Mouse (Mus musculus) CD8-positive naive resting alpha-beta T cell, adult 2 months (primary cell): ENCODE results near the gene Arid5b.
A peak's percentile ranks its signal among the peaks of the same experiment; 100 is the strongest.

Experiments
- DNase-seq, 2 experiments: peaks; one replicate each; pipeline ENCODE4 v3.0.0; 2022; ENCODE audit warnings: low read depth in 2 of 2, low spot score in 2 of 2

Gene Arid5b

DNA sequence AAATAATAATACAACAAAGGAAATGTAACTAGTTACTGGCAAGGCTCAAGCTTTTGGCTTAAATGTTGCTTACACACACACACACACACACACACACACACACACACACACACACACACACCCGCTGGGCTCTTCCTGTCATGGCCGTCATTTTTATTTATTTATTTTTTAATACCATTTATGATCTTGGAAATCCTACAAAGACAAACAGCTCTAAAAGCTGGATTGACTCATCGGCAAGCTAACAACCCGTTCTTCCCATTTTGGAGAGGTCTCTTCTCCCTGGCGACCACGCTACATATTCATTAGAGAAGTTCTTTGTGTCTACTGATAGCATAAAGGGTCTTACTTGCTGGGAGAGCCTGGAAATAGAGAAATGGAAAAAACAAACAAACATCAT lies 138.2 kb downstream of the Arid5b start:
- DNase-seq: no peak

DNA sequence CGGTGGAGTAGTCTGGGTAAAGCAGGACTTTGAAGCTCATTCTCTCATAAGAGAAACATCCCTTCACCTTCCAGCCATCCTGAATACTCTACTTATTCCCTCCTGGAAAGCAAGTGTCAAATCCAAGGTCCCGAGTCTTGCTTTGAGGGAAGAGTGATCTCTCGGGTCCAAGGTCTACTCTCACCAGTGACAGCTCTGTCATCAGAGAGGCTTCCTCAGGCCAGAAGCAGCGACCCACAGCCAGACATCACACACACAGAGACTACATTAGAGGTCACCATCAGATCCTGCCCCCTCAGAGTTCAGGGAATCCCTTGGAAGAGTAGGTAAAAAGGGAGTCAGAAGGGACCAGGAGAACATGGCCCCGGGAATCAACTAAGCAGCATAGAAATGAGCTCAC lies 140.4 kb downstream of the Arid5b start:
- DNase-seq: no peak

DNA sequence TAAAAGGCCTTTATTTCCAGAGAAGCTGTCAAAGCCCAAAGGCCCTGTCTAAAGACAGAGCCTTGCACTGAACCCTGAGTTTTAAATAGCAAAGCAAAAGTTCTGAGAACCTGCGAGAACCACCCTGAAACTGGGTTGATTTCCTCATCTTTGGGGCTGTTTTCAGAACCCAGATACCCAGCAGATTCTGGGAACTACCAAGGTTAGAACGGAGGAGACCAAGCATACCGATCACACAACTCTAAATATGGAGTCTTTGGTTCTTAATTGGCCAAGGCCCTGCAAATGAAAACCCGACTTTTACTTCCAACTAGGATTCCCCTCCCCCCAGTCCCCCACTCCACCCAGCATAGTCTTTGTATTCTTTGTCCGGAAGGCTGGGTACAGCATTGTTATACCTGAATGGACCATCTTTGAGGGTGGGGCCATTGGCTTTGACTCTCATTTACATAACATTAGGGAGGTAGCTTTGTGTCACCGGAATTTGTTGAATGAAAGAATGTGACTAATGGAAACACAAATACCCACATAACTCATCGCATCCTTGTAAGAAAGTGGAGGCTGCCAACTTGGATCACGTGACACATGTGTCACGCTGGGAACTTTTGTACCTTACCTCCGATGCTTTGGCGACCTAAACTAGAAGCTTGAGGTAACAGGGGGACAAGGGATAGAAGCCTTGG lies 141.2 kb downstream of the Arid5b start:
- no peak for DNase-seq

DNA sequence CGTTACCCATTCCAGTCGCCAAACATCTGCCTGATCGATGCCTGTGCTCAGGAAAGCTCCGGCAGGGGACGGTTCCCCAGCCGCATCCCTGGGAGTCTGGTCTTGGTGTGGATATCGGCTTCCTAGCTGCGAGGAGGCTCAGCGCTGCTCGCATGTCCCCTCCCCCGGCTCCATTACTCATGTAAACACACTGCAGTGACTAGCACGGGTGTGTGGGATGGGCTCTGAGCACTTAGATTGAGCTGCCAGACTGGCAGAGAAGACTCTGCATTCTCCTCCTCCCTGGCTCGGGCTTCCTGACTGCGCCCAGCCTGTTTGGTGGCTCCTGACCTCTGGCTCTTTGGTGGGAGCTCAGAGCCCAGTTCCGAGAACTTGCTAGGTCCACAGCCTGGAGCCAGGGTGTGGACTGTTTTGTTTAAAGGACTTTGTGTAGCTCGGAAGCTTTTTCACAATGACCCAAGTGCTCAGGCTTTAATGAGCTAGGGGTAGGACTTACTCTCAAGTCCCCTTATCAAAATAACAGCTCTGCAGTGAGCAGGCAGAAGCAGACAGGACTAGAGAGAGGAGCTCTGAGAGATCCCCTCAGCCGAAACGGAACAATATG lies 142.0 kb downstream of the Arid5b start:
- peak in 1 of 2 experiments; percentile 12 for DNase-seq

DNA sequence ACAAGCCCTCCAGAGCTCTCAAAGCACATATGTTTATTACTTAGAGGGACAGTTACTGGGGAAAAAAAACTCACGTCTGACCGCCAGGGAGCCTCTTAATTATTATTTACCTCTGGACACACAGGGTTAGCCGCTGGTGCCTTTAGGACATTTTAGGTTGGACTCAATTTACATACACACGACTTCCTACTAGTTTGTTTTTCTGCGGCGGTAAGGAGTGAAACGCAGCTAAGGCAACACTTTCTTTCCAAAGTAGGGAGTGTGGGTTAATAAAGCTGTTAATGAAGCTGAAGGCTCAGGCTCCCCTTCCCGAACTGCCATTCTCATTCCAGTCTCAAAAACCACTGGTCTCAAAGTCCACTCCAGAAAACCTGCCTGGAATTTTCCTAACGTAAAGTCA lies 142.5 kb downstream of the Arid5b start:
- DNase-seq: no peak

DNA sequence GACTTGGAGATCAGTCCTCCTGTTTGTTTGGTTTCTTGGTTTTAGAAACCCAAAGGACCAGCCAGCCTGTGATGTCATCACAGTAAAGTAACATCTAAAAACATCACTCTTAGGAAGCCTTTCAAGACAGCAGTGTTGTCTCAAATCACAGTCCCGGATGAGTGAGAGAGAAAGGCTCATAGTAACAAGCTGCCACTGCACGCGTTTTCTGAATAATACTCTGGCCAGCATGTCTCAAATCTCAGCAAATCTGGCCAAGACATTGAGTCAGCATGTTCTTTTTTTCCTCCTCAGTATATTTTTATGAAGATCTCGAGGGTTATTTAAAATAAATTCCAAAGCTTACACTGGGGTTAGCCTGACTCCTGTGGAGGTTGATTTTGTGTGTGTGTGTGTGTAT lies 143.1 kb downstream of the Arid5b start:
- DNase-seq: no peak

DNA sequence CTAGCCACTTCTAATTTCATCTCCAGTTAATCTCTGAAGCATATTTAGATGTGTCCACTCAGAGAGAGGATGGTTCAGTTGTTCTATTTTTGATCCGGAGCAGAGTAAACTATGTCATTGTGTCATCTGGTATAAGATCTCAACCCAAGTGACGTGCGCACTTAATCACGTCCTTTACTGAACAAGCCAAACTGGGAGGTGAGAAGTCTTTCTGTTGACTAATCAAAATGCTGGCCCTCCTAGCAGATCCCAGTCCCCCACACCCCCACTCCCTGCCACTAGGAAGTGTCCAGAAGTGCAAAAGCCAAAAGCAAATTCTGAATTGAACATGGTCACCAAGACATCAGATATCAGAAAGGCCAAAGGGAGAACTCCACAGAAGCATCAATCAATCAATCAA lies 144.0 kb downstream of the Arid5b start:
- no peak for DNase-seq

DNA sequence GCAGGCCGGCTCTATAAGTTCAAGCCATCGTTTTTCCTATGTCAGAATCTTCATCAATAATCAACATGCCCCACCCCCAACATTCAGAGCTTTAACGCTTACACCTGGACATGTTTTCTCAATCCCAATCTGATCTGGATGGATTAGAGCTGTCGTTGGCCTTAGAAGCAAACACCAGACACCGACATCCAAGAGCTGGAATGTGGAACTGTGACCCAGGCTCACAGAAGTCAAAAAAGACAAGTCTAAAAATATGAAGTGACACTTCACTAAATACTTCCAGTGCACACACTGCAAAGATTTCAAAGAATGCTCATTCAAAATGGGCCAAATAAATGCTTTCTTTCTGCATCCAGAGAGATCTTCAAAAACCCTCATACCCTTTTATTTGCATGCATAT lies 144.5 kb downstream of the Arid5b start:
- no peak for DNase-seq

DNA sequence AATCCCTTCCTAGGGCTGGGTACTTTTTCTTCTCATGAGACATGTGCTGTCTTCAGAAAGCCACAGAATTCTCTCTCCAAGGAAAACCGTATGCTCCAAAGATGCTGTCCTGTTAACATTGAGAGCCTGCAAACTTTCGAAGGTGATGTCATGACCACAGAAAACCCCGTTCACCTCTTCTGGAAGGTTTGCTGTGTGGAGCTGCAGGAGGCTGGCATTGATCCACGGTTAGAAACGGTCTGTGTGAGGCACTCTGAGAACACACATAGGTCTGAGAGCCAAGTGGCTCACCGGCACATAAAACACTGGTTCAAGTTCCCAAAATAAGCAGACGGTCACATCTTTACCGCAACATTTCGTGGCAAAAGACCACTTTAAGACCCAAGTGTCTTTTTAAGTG lies 145.9 kb downstream of the Arid5b start:
- DNase-seq: no peak

DNA sequence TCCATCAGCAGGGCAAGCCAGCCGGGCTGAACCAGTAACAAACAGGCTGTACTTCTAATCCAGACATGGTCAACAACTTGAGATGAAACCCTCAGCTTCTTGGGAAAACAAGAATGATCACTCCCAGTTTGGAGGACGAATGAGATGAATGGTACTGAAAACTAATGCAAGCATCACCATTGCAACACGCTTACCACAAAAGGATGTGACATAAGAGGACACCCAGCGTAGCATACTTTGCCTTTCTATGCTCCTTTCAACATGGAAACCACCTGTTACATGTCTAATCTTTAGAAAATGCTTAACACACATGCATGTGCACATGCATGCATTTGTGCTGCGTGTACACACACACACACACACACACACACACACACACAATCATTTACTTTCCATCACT lies 146.4 kb downstream of the Arid5b start:
- no peak for DNase-seq

DNA sequence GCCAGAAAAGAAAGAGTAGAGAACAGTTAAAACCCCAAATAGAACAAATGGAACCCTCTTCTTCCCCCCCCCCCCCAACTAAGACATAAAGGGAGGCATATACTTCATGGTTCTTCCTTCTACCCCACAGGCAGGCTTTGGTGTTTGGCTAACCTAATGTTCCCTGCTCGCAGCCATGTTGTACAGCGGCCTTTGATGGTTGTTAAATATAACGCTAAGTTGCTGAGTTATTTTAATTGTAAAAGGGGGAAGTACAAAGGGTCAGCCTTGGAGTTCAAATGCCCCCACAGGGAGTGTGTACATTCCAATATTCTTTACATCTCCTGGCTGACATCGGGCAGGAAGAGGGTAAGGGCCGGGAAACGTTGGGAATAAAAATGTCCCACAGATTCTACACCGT lies 148.9 kb downstream of the Arid5b start:
- DNase-seq: no peak

DNA sequence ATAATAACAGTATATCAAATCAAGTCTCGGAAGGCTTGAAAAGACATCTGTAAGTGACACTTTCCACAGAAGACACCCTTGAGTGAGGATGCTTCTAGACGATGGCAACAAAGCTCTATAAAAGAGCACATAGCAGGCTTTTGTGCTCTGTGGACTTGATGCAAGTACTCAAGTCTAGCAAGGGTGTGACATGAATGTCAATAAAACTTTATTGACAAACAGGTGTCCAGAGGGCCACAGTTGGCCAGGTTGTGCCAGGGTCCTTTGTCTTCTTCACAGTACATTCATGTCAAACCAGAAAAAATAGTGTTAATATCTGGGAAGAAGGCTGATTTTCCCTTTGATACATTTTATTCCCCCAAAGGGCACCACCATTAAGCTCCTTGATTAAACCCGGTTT lies 149.5 kb downstream of the Arid5b start:
- no peak for DNase-seq

DNA sequence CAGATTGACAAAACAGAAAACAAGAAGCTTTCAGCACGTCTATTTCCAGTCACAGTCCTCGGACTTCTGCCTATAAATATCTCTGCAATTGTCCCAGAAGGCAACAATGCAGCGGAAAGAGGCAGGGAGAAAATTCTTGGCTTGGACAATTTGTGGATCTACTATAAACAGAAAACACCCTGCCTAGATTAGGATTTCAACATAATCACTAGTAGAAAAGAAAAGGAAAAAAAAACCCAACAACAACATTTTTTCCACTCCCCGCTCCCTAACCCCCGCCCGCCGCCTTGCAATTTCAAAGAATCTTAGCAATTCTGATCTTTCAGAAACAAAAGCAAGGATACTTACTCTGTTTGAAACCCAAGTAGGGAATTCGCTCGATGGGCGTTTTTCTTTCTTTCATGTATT lies 150.1 kb downstream of the Arid5b start:
- DNase-seq: no peak

DNA sequence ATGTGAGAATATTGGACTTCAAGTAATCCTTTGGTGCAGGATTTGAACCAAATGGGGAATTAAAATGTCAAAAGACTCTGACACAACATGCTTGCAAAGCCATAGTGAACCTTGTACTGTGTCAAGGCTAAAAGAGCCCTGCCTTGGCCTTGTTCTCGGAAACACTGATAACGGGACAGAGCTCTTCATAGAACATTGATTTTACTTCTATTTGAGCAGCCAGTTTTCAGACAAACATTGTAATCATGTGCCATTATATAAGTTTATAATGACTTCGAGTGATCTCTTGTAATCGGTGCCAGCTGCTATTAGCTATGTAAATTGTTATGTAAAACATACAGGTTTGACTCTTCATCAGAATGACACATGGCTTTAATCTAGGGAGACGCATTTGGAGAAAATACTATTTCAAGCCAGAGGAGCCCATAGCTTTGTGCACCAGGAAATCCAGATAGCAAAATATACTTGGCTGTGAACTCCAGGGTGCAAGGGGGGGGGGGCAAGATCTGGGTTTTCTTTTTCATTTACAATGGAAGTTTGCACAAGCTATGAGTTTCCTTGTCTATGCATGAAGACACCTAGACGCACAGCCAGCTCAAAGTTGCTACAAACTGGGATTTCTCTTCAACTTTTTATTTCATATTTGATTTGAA lies 150.8 kb downstream of the Arid5b start:
- DNase-seq: no peak

DNA sequence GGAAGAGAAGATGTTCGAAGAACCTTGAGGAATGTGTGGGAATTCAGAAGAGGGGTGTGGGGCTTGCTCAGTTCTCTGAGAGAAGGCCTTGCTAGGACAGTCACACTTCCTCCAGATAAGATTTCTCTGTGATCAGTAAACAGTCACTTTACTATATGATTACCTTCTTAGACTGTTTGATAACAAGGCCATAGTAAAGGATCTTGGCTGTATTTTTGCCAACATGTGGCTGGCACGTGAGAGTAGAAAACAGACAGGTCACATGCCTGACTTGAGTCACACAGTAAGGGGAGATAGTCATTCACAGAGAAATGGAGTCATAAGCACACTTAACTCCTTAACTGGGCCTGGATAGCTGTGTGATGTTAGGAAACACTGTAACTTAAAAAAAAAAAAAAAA lies 151.4 kb downstream of the Arid5b start:
- no peak for DNase-seq

DNA sequence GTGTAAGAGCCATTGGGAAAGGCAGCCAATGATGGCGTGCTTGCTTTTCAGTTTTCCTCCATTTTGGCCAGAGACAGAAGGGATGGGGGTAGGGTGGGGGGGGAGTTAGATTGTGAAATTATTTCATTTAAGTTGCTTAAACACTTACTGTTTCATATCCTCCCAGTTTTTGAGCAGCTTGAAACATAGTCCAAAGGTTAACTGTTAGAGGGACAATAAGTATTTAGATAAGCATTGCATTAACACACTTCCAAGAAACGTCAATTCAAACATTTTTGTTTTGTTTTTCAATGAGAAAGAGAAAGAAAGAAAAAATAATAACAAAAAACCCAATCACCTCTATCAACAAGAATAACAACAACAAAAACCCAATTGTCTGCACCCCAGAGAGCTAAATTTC lies 152.0 kb downstream of the Arid5b start:
- DNase-seq: no peak

DNA sequence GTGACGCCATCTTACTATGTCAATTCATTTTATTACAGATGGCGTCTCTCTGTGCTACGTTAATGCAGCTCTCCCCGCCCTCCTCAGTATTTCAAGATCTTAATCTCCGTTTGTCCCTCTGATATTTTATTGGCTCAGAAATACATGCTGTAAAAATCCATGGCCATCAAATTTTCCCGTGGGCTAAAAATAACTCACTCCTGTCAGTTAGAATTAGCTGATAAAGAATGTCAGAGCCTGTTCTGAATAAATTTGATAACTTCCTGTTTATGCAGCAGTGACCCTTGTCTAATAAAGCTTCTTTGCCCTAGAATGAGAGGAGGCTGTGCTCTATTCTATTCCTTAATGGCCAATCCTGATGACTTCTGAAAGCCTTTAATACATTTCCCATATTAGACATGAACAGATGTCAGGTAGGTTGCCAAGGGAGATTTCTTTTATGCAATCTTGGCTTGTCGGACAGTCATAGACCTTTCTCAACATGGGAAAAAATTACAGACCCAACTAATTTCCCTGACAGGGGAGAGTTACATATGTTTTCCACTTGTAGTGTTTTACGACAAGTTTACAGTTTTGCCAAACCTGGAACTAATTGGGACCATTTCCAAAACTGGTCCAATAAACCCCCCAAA lies 152.5 kb downstream of the Arid5b start:
- no peak for DNase-seq

DNA sequence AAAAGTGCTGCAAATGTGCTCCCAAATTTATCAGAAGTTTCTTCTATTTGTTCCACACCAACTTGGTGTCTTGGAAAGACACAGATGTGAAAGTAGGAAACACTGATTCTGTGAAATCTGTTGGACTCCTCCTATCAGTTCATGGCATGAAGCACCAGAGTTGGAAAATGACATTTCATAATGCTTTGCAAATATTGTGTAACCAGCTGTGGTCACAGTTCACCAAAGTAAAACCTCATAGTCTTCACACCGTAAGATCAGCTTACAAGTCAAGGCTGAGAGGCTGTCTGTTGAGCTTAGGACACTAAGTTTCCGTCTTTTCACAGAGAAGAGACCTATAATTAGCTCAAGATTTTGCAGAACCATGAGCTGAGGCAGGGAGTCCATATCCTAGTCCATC lies 153.6 kb downstream of the Arid5b start:
- no peak for DNase-seq

DNA sequence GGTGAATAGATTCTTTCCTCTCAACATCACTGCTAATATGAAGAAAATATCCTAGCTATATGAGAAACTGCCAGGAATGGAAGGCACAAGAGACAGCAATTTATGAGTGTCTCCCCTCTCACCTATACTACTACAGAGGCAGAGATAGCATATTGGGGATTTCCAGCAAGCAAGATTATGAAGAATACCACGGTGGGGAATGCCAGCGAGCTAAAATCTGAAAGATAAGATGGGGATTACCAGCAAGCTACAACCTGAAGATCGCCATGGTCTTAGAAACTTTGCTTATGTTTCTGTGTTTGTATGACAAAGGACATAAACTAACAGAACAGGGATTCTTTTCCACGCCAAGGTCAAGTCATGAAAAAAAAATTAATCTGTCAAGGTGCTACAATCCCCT lies 155.1 kb downstream of the Arid5b start:
- no peak for DNase-seq

DNA sequence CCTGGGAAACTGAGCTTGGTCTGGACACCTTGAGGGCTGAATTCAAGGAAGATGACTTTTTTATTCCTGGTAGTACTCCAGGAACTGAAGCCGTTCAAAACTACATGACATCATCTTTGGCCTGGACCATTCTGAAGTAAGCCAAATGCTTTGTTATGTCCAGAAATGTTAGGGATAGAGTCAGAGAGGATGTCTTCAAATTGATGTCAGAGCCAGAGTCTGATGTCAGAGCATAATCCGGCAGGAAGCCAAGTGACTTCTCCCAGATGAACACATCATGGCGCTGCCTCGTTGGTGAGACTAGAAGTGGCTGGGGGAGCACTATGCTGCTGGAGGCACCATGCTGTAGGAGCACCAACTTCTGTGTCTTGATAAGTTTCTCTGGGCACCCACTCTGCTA lies 156.6 kb downstream of the Arid5b start:
- DNase-seq: no peak

DNA sequence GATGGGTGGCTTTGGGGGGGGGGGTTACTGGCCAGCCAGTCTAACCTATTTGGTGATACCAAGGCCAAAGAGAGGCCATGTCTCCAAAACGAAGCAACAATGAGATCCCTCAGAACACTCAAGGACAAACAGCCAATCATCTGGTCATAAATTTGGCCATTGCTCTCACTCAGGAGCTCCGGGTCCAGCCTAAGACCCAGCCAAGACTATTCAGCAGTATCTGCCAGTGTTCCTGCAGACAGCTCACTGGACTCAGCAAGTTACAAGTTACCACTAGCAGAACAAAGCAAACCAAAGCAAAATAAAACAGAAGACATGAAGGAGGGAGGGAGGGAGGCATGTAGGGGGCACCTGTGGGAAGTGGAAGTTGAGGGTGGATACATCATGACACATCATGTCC lies 157.3 kb downstream of the Arid5b start:
- DNase-seq: no peak

DNA sequence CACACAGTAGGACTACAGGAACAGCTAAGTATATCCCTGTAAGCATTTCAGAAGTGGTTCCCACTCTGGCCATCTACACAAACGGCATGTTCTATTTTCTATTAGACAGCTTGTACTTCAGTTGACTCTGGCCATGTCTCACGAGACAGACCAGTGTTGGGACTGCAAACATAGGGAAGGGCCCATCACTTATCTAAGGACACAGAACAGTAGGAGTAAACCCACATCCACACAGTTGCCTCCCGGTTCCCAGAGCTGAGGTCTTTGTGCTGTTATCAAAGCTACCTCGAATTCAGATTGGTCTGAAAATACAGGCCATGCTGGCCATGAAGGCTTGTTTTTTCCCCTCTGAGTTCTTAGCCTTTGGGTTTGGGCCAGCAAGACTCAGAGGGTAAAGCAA lies 158.5 kb downstream of the Arid5b start:
- DNase-seq: no peak
